Mouse (Mus musculus): ENCODE data around the gene Fgfbp3.

- 0 out of 2 replicates have a peak, but pooled peaks have one; percentile 12 for TF ChIP-seq POLR2A (IDR thresholded peaks at IDR 0.05; ENCODE audit: low read depth, low read length)
- no peak for TF ChIP-seq CTCF (IDR thresholded peaks at IDR 0.05; ENCODE audit: borderline replicate concordance, insufficient read depth, low read length)
Measured at GRCm38 (mm10) chr19:36904211-36905007, 15.0 kb downstream of the Fgfbp3 start.

Data from embryonic fibroblast, embryonic 13.5 days (primary cell).